Mouse (Mus musculus) thymus, adult 2 months (tissue): ENCODE data around the gene Rorc. TPM values are rescaled to one million over a fixed set of nuclear protein-coding genes. Genes with fewer than 3 reads are reported as not detected.

ENCODE experiments used
- DNase-seq: peaks from one replicate; pipeline ENCODE4 v3.0.0; 2021
- H3K27ac ChIP-seq: fragments of 200-500 bp; 2 replicates; pipeline ENCODE4 v1.5.1; 2012; ENCODE audit warnings: low read length, control low read depth; ENCODE audit not compliant: control insufficient read depth, insufficient read depth
- H3K27me3 ChIP-seq: fragments of 200-500 bp; 2 replicates; pipeline ENCODE4 v1.6.1; 2012; ENCODE audit warnings: mild to moderate bottlenecking, low read length, moderate library complexity, mixed read lengths; ENCODE audit not compliant: control insufficient read depth, insufficient read depth
- H3K36me3 ChIP-seq: fragments of 200-500 bp; 2 replicates; pipeline ENCODE4 v1.6.1; 2012; ENCODE audit warnings: mild to moderate bottlenecking, low read length, moderate library complexity; ENCODE audit not compliant: control insufficient read depth, insufficient read depth
- H3K4me1 ChIP-seq: fragments of 200-500 bp; replicated peaks from 2 replicates; pipeline ENCODE4 v1.6.1; 2012; ENCODE audit warnings: low read length; ENCODE audit not compliant: control insufficient read depth, insufficient read depth
- H3K4me3 ChIP-seq: fragments of 200-500 bp; 2 replicates; pipeline ENCODE4 v1.5.1; 2012; ENCODE audit warnings: mild to moderate bottlenecking, low read length, control low read depth, moderate library complexity; ENCODE audit not compliant: control insufficient read depth, insufficient read depth
- CTCF ChIP-seq: fragments of 200-500 bp; IDR thresholded peaks from 2 replicates; pipeline ENCODE4 v1.5.1; 2012; ENCODE audit warnings: mild to moderate bottlenecking, control low read depth, low read length, moderate library complexity, borderline replicate concordance; ENCODE audit not compliant: control insufficient read depth, poor library complexity, insufficient read depth; ENCODE audit errors: extremely low read depth
- POLR2A ChIP-seq: fragments of 200-500 bp; IDR thresholded peaks from 2 replicates; pipeline ENCODE4 v1.6.1; 2012; ENCODE audit warnings: mild to moderate bottlenecking, low read length, control low read depth, moderate library complexity; ENCODE audit not compliant: control insufficient read depth, poor library complexity, insufficient read depth; ENCODE audit errors: extremely low read depth
- WGBS: fragments of 180-500 bp; shearing (Covaris S2); methylation state at CpG from one replicate; pipeline ENCODE4 v1.1.7; 2018; 5-methylcytosine and 5-hydroxymethylcytosine counted together
- polyA plus RNA-seq: library from polyadenylated mRNA; depleted of rRNA; stranded (reverse); fragments of >200 nt; gene quantifications from 2 replicates; pipeline ENCODE4 v1.2.3, GENCODE M21; 2012

Rorc gene
- polyA plus RNA-seq, 1 experiment, result 296 TPM

GRCm38 (mm10) chr3:94393049-94393448 is 20.5 kb downstream of the Rorc start:
- H3K4me3 ChIP-seq, result no peak overlapping the region
- H3K27me3 ChIP-seq, result no peaks in the 10 kb centered on the region
- 90% methylated on average over 4 of the region's 4 CpGs for WGBS
- TF ChIP-seq CTCF (no peak), POLR2A (no peak)
- H3K4me1 ChIP-seq, result peaks cover 34% of the 10 kb centered on the region
- no peak overlapping the region for H3K27ac ChIP-seq
- H3K36me3 ChIP-seq, result peaks cover 84% of the 10 kb centered on the region
- peak; percentile 0 for DNase-seq

- H3K4me3 ChIP-seq, result no peak overlapping the region
- TF ChIP-seq POLR2A, result no peak
- TF ChIP-seq CTCF, result no peak
- H3K27ac ChIP-seq, result no peak overlapping the region
- H3K4me1 ChIP-seq, result peaks cover 27% of the 10 kb centered on the region
- WGBS, result 94% methylated on average over 1 of the region's 1 CpGs
- peaks cover 52% of the 10 kb centered on the region for H3K36me3 ChIP-seq
- DNase-seq, result no peak
- no peaks in the 10 kb centered on the region for H3K27me3 ChIP-seq
Observed at GRCm38 (mm10) chr3:94396336-94396735, 23.7 kb downstream of the Rorc start.

GRCm38 (mm10) chr3:94396851-94397250 is 24.3 kb downstream of the Rorc start:
- TF ChIP-seq POLR2A, result no peak
- TF ChIP-seq CTCF, result no peak
- Histone ChIP-seq H3K36me3 (peaks cover 47% of the 10 kb centered on the region), H3K27ac (no peak overlapping the region), H3K4me3 (no peak overlapping the region), H3K27me3 (no peaks in the 10 kb centered on the region), H3K4me1 (peaks cover 24% of the 10 kb centered on the region)
- no peak for DNase-seq
- WGBS, result 93% methylated on average over 4 of the region's 4 CpGs

- DNase-seq, result peak; percentile 5
- peaks cover 30% of the 10 kb centered on the region for H3K4me1 ChIP-seq
- peak within 1 kb of the TSS; percentile 11; the same call in 1 of the 2 replicates for H3K27ac ChIP-seq
- peaks cover 34% of the 10 kb centered on the region for H3K36me3 ChIP-seq
- 77% methylated on average over 6 of the region's 6 CpGs for WGBS
- no peak for TF ChIP-seq POLR2A
- no peak for TF ChIP-seq CTCF
- peak within 1 kb of the TSS; percentile 2 for H3K4me3 ChIP-seq
- H3K27me3 ChIP-seq, result no peaks in the 10 kb centered on the region
Observed at GRCm38 (mm10) chr3:94398217-94398616, 25.6 kb downstream of the Rorc start, which contains the start of gene Lingo4. Gene Lingo4, plus strand, starts transcription at chr3:94398517.

- Histone ChIP-seq H3K27ac (peak overlapping the region; percentile 11; the same call in 1 of the 2 replicates), H3K27me3 (no peaks in the 10 kb centered on the region), H3K4me1 (peaks cover 38% of the 10 kb centered on the region), H3K4me3 (peak overlapping the region; percentile 2), H3K36me3 (peaks cover 26% of the 10 kb centered on the region)
- 3% methylated on average over 20 of the region's 20 CpGs for WGBS
- DNase-seq, result peak; percentile 55
- TF ChIP-seq CTCF, result 0 out of 2 replicates have a peak, but pooled peaks have one; percentile 36
- peak; percentile 35; the same call in 1 of the 2 replicates for TF ChIP-seq POLR2A
Observed at GRCm38 (mm10) chr3:94398943-94399481, 26.4 kb downstream of the Rorc start.

GRCm38 (mm10) chr3:94399663-94400310 is 27.2 kb downstream of the Rorc start:
- 68% methylated on average over 5 of the region's 5 CpGs for WGBS
- DNase-seq, result peak; percentile 7
- Histone ChIP-seq H3K27me3 (no peaks in the 10 kb centered on the region), H3K27ac (no peak overlapping the region), H3K4me3 (no peak overlapping the region), H3K4me1 (peaks cover 46% of the 10 kb centered on the region), H3K36me3 (peaks cover 22% of the 10 kb centered on the region)
- TF ChIP-seq CTCF, result no peak
- TF ChIP-seq POLR2A, result no peak
